Mouse (Mus musculus) kidney, adult 2 months (tissue): ENCODE measurements around the gene Vat1l.

Experiments used
- CTCF ChIP-seq: fragments of 200-500 bp; conservative IDR thresholded peaks from 2 replicates; pipeline ENCODE4 v1.5.1; 2011; ENCODE audit warnings: low read depth, mild to moderate bottlenecking, control low read depth, low read length, moderate library complexity, mixed read lengths; ENCODE audit not compliant: insufficient read depth, insufficient read length
- POLR2A ChIP-seq: fragments of 200-500 bp; IDR thresholded peaks from one replicate; pipeline ENCODE4 v1.6.1; 2011; ENCODE audit warnings: low read depth, low read length, control low read depth

DNA sequence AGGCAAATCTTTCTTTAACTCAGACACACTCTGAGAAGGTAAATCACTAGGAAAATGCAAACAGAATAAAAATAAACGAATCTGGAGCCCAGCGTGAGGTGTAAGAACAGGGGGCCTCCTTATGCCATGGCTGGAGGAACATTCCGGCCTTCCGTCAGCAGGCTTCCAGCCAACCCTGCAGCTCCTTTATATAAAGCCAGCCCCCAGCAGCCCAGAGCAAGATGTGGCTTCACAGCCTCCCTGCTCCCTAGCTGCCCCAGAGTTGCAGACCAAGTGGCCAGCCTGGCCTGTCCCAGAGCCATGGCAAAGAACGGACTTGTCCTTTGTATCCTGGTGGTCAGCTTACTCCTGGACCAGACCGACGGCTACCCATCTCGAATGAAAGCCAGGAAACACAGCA is 212.4 kb downstream of the Vat1l start, which contains the start of gene Clec3a:
- TF ChIP-seq CTCF (no peak), POLR2A (no peak)
